Mouse (Mus musculus): ENCODE results near the gene Rab5a. TPM values are rescaled to one million over a fixed set of nuclear protein-coding genes. Genes with fewer than 3 reads are reported as not detected.
"Not testable (repeated sequence)": the region's sequence is repeated elsewhere in the genome, so short reads cannot be mapped to it uniquely, and the experiment has no call there.

The Rab5a gene
- total and polyA plus RNA-seq, 3 experiments: 12.0 to 77.4 (median 48.0) TPM

- H3K27me3 ChIP-seq (ENCODE audit: insufficient read depth, low read length): no peaks in the 10 kb centered on the region
- H3K4me3 ChIP-seq (ENCODE audit: low read depth, low read length): no peak overlapping the region
- no peaks in the 10 kb centered on the region for H3K9me3 ChIP-seq (replicated peaks)
- DNase-seq (ENCODE audit: low spot score) (no peak), ATAC-seq (ENCODE audit: extremely low read depth, insufficient number of reproducible peaks, low FRiP score, poor library complexity, severe bottlenecking) (no peak)
- H3K36me3 ChIP-seq (replicated peaks): no peaks in the 10 kb centered on the region
- no peak for TF ChIP-seq CTCF (IDR thresholded peaks at IDR 0.05; ENCODE audit: low read depth, low read length)
- TF ChIP-seq TAL1 (conservative IDR thresholded peaks at IDR 0.05; ENCODE audit: low read depth, low read length): no peak
- TF ChIP-seq GATA2 (IDR thresholded peaks at IDR 0.05; ENCODE audit: borderline replicate concordance, low read depth, low read length): no peak
- no peak for TF ChIP-seq POLR2AphosphoS5 (IDR thresholded peaks at IDR 0.05; ENCODE audit: insufficient replicate concordance, low read depth, low read length)
- no peak for TF ChIP-seq GATA1 (IDR thresholded peaks at IDR 0.05; ENCODE audit: borderline replicate concordance, low read length)
- no peaks in the 10 kb centered on the region for H3K4me1 ChIP-seq (ENCODE audit: insufficient read depth, low read depth, low read length)
Measured at GRCm38 (mm10) chr17:53531160-53531559, 52.1 kb downstream of the Rab5a start.

- Histone ChIP-seq H3K9me3 (replicated peaks) (no peaks in the 10 kb centered on the region), H3K27me3 (ENCODE audit: insufficient read depth, low read length) (no peaks in the 10 kb centered on the region), H3K4me1 (ENCODE audit: insufficient read depth, low read depth, low read length) (no peaks in the 10 kb centered on the region), H3K36me3 (replicated peaks) (no peaks in the 10 kb centered on the region), H3K4me3 (ENCODE audit: low read depth, low read length) (no peak overlapping the region)
- ATAC-seq (ENCODE audit: extremely low read depth, insufficient number of reproducible peaks, low FRiP score, poor library complexity, severe bottlenecking) (no peak; the same call in 1 of the 2 replicates), DNase-seq (ENCODE audit: low spot score) (no peak)
- TF ChIP-seq GATA2 (IDR thresholded peaks at IDR 0.05; ENCODE audit: borderline replicate concordance, low read depth, low read length) (no peak), POLR2AphosphoS5 (IDR thresholded peaks at IDR 0.05; ENCODE audit: insufficient replicate concordance, low read depth, low read length) (no peak), TAL1 (conservative IDR thresholded peaks at IDR 0.05; ENCODE audit: low read depth, low read length) (no peak), CTCF (IDR thresholded peaks at IDR 0.05; ENCODE audit: low read depth, low read length) (no peak), GATA1 (IDR thresholded peaks at IDR 0.05; ENCODE audit: borderline replicate concordance, low read length) (no peak)
Measured at GRCm38 (mm10) chr17:53532425-53532824, 53.4 kb downstream of the Rab5a start.

- not testable (repeated sequence) for H3K27me3 ChIP-seq (ENCODE audit: insufficient read depth, low read length); DNase-seq (ENCODE audit: low spot score); H3K4me3 ChIP-seq (ENCODE audit: low read depth, low read length); H3K36me3 ChIP-seq (replicated peaks); ATAC-seq (ENCODE audit: extremely low read depth, insufficient number of reproducible peaks, low FRiP score, poor library complexity, severe bottlenecking); H3K9me3 ChIP-seq (replicated peaks); H3K4me1 ChIP-seq (ENCODE audit: insufficient read depth, low read depth, low read length)
Measured at GRCm38 (mm10) chr17:53539351-53539750, 60.3 kb downstream of the Rab5a start, which contains the start of gene Pp2d1. Pp2d1 (minus strand) TSS chr17:53539451.

- no peak overlapping the region for H3K4me3 ChIP-seq (ENCODE audit: low read depth, low read length)
Measured at GRCm38 (mm10) chr17:53542536-53542935, 63.5 kb downstream of the Rab5a start.

GRCm38 (mm10) chr17:53543591-53544324 is 64.7 kb downstream of the Rab5a start:
- DNase-seq (ENCODE audit: low spot score) (no peak), ATAC-seq (ENCODE audit: extremely low read depth, insufficient number of reproducible peaks, low FRiP score, poor library complexity, severe bottlenecking) (no peak)
- no peak overlapping the region for H3K4me3 ChIP-seq (ENCODE audit: low read depth, low read length)
- 0 out of 2 replicates have a peak, but pooled peaks cover 3% of the 10 kb centered on the region for H3K27me3 ChIP-seq (ENCODE audit: insufficient read depth, low read length)
- H3K9me3 ChIP-seq (replicated peaks): no peaks in the 10 kb centered on the region
- TF ChIP-seq GATA1 (IDR thresholded peaks at IDR 0.05; ENCODE audit: borderline replicate concordance, low read length) (no peak), GATA2 (IDR thresholded peaks at IDR 0.05; ENCODE audit: borderline replicate concordance, low read depth, low read length) (no peak), POLR2AphosphoS5 (IDR thresholded peaks at IDR 0.05; ENCODE audit: insufficient replicate concordance, low read depth, low read length) (no peak), TAL1 (conservative IDR thresholded peaks at IDR 0.05; ENCODE audit: low read depth, low read length) (no peak), CTCF (IDR thresholded peaks at IDR 0.05; ENCODE audit: low read depth, low read length) (no peak)
- no peaks in the 10 kb centered on the region; the same call in 1 of the 2 replicates for H3K4me1 ChIP-seq (ENCODE audit: insufficient read depth, low read depth, low read length)
- H3K36me3 ChIP-seq (replicated peaks): no peaks in the 10 kb centered on the region

More at GRCm38 (mm10) chr17:53542536-53542935, 63.5 kb downstream of the Rab5a start:
- Histone ChIP-seq H3K9me3 (replicated peaks) (no peaks in the 10 kb centered on the region), H3K4me1 (ENCODE audit: insufficient read depth, low read depth, low read length) (no peaks in the 10 kb centered on the region; the same call in 1 of the 2 replicates), H3K27me3 (ENCODE audit: insufficient read depth, low read length) (0 out of 2 replicates have a peak, but pooled peaks cover 3% of the 10 kb centered on the region), H3K36me3 (replicated peaks) (no peaks in the 10 kb centered on the region)
- TF ChIP-seq TAL1 (conservative IDR thresholded peaks at IDR 0.05; ENCODE audit: low read depth, low read length) (no peak), GATA1 (IDR thresholded peaks at IDR 0.05; ENCODE audit: borderline replicate concordance, low read length) (no peak), GATA2 (IDR thresholded peaks at IDR 0.05; ENCODE audit: borderline replicate concordance, low read depth, low read length) (no peak), POLR2AphosphoS5 (IDR thresholded peaks at IDR 0.05; ENCODE audit: insufficient replicate concordance, low read depth, low read length) (no peak), CTCF (IDR thresholded peaks at IDR 0.05; ENCODE audit: low read depth, low read length) (no peak)
- ATAC-seq (ENCODE audit: extremely low read depth, insufficient number of reproducible peaks, low FRiP score, poor library complexity, severe bottlenecking): no peak
- DNase-seq (ENCODE audit: low spot score): no peak

GRCm38 (mm10) chr17:53551306-53552299 is 72.6 kb downstream of the Rab5a start:
- TF ChIP-seq POLR2AphosphoS5 (IDR thresholded peaks at IDR 0.05; ENCODE audit: insufficient replicate concordance, low read depth, low read length) (no peak), CTCF (IDR thresholded peaks at IDR 0.05; ENCODE audit: low read depth, low read length) (no peak), TAL1 (conservative IDR thresholded peaks at IDR 0.05; ENCODE audit: low read depth, low read length) (no peak), GATA1 (IDR thresholded peaks at IDR 0.05; ENCODE audit: borderline replicate concordance, low read length) (no peak), GATA2 (IDR thresholded peaks at IDR 0.05; ENCODE audit: borderline replicate concordance, low read depth, low read length) (no peak)
- no peaks in the 10 kb centered on the region for H3K4me1 ChIP-seq (ENCODE audit: insufficient read depth, low read depth, low read length)
- H3K4me3 ChIP-seq (ENCODE audit: low read depth, low read length): no peak overlapping the region
- no peak for ATAC-seq (ENCODE audit: extremely low read depth, insufficient number of reproducible peaks, low FRiP score, poor library complexity, severe bottlenecking)
- H3K36me3 ChIP-seq (replicated peaks): no peaks in the 10 kb centered on the region
- no peaks in the 10 kb centered on the region for H3K27me3 ChIP-seq (ENCODE audit: insufficient read depth, low read length)
- H3K9me3 ChIP-seq (replicated peaks): peaks cover 7% of the 10 kb centered on the region
- DNase-seq (ENCODE audit: low spot score): no peak

All from G1E (cell line).